Mouse (Mus musculus): ENCODE results near the gene Gm20388.

The Gm20388 gene

DNA sequence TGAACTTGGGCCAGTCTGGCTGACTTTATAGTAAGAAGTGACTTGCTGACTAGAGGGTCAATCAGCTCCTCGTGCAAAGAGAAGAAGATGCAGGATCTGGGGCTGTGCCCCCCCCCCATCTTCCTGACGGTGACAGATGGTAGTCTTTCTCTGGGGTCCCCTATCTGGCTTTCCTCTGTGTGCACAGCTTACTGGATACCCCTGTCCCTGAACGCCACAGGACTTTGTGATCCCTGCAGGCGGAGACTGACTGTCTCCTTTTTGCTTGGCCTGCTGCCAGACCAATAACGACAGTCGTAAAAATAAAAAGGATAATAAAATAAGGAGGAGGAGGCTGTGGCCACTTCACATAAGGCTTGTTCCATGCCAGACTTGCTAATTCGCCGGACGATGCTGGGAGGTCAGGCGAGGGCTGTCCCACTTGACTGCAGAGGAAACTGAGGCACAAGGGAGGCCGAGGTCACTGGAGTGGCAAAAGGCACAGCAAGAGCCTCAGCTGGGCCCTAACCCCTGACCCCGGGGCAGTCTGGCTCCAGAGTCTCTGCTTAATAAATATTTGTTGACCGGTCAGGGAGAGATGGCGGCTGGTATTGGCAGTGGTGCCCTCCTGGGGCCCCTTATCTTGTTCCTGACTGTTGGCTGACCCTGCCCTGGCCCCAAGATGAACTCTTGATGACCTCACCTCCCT lies 581.7 kb downstream of the Gm20388 start:
- peak; percentile 60 for DNase-seq (ENCODE audit: low spot score)

DNA sequence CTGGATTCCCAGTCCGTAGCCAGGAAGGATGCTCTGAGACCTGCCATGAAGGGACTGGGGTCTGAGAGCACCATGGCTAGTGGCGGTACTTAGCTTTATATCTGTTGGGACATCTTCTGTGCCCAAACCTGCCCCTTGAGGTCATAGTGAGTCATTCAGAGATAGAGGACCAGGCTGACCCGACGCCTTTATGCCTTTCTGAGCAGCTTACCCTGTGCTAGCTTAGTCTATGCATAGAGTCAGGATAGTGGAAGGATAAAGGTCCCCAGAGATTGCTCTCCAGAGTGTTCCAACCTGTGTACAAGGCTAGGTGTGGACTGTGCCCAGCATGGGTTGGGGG lies 582.2 kb downstream of the Gm20388 start:
- no peak for DNase-seq (ENCODE audit: low spot score)

DNA sequence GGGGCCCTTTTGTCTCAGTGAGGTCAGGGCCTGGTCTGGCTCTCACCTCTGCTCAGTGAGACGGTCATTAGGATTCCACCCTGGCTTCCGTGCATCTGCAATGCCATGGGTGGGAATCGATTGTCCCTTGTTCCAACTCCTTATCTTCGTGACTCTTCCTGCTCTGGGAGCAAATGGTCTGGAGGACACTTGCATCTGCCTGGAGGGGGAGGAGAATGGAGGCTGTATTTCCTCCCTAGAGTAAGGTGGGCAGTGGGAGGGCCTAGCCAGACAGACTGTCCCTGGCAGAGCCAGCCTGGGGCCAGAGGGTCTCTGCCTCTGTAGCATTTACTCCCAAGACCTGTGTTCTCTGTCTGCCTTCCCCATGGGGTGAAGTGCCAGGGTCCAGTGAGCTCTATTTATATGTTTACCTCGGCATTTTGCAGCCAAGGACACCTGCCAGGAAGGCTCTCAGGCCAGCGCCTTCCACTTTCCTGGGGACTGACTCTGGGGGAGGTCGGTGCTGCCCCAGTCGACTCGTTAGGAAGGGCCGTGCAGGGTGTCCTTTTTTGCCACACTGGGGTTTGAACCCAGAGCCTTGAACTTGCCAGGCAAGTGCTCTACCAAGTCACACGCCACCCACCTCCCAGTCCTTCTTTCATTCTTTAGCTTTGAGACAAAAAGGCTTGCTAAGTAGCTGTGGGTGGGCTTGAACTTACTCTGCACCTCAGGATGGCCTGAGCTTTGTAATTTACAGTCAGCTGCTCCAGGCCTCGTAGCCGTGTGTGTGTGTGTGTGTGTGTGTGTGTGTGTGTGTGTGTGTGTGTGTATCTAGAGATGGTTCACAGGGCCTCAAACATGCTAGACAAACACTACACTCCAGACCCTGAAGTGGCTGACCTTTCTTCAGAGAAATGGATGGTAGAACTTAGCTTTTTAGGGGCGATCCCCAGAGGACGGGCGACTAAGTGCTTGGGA lies 583.1 kb downstream of the Gm20388 start:
- DNase-seq (ENCODE audit: low spot score): no peak

DNA sequence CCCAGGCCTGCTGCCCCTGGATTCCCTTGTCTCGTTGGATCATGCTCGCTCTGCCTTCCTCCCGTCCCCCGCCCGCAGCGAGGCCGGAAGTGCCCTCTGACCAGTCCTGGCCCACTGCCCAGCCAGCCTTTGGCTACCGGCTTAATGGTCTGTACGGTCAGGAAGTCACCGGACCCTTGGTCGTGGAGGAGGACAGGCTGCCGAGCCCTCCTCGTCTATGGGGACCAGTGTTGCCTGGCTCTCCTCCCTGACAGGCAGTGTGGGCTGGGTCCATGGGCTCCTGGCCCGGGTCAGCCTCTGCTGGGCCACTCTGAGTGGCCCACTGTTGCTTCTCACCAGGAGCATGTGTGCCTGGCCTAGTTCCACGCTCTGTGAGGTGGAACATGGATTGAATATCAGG lies 584.3 kb downstream of the Gm20388 start:
- no peak for DNase-seq (ENCODE audit: low spot score)

DNA sequence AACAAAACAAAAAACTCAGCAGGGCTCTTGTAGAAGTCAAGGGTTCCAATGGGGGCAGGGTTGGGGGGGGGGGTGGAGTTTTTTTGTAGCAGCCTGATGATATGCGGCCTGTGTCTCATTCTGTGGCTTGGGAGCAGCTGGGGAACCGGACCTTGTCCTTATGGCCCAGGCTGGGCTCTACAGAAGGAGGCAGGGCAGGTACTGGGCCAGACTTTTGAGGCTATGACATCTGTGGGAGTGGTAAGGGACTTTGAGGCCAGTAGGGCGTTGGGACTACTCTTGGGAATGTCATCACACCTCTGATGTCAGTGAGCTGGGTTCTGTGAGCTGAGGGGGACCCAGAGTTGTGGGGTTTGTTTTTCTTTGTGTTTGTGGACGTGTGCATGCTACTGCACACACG lies 584.8 kb downstream of the Gm20388 start:
- DNase-seq (ENCODE audit: low spot score): no peak

DNA sequence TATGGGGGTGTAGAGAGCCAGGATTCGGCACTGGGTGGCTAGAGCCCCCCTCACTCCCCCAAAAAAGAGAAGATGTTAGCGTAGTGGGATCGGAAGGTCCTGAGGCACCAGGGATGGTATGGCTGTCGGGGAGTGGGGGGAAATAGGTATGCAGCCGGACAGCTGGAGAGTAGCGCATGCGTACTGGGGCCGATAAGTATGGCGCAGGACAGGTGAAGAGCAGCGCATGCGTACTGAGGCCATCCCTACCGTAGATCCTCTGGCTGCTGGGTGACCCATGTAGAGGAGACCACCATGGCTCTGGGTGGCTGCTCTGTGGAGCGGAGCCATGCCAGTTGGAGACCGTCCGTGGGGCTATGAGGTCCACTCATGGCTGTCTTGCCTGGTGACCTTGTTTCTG lies 585.8 kb downstream of the Gm20388 start:
- DNase-seq (ENCODE audit: low spot score): no peak

DNA sequence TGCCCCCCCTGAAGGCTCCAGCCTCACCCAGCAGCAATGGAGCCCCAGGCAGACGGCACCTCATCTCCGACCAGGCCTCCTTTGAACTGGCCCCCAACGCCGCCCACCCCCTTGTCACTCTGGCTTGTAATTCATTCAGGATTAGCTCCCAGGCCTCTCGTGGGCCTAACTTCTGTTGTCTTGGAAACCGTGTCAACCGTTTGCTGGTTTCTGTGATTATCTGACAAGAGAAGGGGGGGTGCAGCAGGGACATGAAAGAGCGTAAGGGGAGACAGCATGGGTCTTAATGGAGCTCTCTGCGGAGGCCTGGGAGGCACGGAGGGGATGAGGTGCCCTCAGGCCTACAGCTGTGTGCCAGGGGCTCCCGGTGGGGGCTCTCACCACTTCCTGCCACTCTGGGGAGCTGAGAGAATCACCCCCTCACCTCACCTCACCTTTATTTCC lies 586.9 kb downstream of the Gm20388 start:
- peak; percentile 77 for DNase-seq (ENCODE audit: low spot score)

DNA sequence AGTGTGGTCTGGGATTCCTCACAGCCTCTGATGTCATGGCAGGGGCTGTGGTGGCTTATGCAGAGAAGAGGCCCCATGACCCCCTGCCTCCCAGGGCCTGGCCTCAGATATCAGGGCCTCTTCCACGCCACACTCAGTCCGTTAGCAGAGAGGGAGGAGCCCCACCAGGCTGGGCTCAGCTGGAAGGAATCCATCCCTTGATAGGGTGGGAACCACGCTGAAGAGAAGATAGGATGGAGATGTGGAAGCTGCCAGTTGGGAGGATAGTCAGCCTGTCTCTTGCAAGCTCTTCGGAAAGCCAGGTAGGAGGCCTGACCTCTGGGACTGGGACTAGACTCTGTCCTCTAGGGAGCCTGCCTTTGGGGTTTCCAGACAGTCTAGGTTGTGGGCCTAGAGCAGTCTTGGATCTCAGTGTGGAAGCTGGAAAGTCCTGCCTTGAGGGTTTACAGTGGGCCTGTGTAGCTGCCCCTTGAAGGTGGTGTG lies 587.7 kb downstream of the Gm20388 start:
- DNase-seq (ENCODE audit: low spot score): peak; percentile 53

DNA sequence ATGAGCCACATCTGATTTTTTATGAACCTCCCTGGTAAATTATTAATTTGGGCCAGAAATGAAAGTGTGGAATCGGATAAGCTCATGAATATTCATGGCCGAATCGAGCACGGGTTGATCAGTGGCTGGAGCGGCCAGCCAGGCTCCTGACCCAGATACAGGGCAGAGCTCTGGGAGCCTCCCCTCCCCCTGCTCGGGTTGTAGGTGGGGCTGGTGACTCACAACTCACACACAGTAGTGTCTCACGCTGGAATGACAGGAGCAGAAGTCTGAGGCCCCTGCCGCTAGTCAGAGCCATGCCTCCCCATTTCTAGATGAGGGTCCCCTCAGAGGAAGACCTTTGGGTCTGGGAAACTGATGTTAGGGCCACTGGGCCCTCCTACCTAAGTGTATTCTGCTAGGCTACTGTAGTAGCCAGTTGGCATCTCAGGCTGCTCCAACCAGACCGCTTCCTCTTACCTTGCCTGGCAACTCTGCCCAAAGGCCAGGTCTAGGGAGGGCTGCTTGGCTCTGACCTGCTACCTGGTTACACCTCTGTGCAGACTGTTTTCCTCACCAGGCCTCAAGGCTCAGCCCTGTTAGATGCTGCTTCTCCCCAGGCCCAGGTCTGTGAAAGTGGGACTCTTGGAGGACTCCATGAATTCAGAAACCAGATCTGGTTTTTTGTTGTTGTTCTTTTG lies 588.4 kb downstream of the Gm20388 start:
- peak; percentile 77 for DNase-seq (ENCODE audit: low spot score)

DNA sequence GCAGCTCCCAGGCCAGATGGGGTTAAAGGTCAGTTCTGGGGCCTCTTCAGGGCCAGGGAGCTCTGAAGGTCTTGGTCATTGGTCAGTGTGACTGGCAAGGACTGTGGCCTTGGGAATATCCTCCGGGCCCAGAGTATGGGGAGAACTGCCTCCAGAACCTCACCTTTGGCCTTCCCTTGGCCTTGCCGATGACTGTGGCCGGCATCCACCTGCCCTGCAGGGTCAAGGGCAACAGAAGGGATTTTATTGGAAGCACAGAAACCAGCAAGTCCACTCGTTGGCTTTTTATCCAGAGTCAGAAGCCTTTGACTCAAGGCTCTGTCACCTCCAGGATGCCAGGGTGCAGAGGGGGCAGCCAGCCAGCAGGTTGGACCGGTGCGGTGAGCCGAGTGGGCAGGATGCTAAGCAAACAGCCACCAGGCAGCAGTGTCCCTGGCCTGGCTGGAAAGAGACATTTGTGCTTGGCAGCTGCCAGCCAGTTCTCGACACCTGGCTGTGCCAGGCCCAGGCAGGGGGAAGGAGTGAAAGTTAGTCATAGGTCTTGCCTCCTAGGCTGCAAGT lies 590.1 kb downstream of the Gm20388 start:
- DNase-seq (ENCODE audit: low spot score): no peak

DNA sequence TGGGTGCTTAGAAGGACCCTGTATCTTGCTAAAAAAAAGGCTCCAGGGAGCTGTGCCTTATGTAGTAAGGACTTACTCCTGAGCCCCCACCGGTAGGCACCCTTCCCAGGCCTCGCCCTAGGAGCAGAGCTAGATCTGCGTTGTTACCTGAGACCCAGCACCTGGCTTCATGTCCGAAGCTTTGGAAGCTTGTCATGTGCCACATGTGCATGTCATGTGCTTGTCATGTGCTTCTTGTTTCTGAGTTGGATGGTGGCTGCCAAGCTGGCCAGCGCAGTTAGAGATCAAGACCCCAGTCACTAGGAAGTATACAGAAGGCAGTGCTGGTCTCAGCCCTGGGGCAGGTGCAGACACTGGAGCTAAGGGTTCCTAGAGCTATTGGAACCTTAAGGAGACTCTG lies 590.8 kb downstream of the Gm20388 start:
- DNase-seq (ENCODE audit: low spot score): no peak

DNA sequence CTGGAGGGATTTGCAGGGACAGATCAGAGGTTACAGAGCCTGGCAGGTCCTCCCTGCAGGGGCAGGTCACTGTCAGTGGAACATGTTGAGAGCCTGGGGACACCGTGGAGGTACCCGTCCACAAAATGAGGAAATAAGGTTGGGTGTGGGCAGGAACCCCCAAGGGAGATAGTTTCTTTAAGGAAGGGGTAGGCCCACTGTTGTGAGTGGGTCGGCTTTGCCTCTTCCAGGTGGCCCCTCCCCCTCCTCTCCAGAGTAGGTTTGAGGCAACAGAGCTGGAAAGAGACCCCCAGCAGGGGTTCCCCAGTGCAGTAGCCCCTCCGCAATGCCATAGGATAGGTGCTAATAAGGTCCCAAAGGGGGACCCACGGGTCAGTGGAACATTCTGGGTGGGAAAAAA lies 591.8 kb downstream of the Gm20388 start:
- no peak for DNase-seq (ENCODE audit: low spot score)

DNA sequence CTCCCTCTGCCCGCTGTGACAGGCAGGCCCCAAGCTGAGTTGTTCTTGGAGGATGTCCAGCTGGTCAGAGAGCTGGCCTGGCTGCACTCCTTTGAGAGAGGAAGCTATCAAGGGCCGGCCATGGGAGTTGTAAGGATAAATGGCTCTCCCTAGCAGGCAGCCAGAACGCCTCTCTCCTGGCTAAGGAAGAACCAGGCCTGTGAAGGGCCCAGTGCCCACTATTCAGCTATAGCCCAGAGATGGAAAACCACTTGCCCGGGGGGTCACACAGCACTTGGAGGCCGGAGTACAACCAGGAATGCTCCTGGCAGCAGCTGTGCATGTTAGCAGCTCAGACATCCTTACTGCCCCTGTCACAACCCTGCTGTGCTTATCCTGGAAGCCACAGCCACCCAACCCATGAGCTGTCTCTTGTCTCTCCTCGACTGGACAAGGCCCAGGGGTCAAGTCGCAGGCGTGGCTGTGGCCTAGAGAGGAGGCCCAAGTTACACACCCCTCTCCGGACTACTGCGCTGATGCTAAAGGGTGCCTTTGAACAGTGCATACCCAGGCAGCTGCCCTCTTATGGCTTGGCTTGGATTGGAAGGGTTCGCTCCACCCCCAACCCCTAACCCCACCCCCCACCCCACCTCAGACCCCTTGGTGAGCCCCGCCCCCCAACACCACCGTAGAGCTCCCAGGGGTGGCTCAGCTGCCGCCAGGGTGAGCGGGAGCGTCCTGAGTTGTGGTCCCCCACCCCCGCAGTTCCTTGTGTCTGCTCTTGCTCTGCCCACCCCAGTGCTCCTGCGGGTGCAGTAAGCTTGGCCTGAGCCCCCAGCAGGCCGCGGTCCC lies 593.8 kb downstream of the Gm20388 start:
- peak; percentile 63 for DNase-seq (ENCODE audit: low spot score)

DNA sequence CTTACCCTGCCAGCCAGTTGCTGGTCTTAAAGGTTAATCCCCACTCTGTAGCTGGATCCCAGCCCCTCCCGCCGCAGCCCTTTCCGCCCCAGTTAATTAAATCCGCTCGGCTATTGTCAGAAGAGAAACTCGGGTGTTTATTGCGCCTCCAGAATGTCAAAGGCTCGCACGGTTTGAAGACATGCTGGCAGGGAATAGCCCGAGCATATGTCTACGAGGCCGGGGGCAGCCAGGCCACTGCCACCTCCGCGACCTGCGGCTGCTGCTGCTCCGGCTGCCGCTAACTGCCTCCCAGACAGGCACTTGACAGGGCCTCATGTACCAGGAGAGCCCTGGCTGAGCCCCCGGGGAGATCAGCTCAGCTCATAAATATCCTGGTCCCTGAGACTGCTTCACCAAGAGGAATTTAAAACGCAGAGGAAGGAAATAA lies 594.5 kb downstream of the Gm20388 start:
- DNase-seq (ENCODE audit: low spot score): peak; percentile 79

DNA sequence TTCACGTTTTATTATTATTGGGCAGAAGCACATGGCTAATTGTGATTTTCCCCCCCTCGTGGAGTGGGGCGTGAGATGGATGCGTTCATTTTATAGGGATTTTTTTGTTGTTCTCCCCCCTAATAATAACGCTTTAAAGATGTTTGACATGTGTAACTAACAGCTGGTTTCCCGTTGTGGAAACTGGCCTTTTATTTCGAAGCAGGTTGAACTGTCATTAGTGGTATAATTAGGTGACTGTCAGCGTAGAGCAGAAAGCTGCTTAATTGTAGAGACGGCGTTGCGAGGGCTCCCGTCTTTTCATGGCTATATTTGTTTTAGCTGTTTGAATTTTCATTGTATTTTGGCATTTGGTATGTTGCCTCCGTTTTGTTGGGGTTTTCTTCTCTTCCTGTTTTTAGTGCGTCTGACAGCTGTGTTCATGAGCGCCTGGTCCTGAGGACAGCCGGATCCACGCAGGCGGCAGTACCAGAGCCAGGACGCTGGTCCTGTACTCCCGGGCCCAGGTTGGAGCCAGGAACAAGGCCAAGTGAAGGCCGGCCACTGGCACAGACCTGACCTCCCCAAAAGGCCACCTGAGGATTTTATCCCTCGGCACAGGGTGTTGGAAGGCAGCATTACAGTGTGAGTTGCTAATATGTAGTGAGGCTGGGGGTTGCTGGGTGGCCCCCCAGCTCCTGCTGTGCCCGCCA lies 595.1 kb downstream of the Gm20388 start:
- DNase-seq (ENCODE audit: low spot score): no peak

DNA sequence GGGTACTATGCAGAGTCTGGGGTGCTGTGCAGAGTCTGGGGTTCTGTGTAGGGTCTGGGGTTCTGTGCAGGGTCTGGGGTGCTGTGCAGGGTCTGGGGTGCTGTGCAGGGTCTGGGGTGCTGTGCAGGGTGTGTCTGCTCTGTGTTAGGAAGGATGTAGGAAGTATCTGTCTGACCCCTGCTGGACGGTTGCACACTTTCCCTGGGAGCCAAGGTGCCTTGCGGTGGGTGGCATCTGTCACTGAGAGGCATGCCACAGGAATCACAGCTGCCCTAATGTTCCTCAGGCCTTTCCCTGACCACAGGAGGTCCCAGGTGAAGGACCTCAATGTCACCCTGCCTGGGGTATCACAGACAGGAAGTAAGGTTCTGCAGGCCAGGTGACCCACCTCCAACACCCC lies 595.9 kb downstream of the Gm20388 start:
- DNase-seq (ENCODE audit: low spot score): no peak

DNA sequence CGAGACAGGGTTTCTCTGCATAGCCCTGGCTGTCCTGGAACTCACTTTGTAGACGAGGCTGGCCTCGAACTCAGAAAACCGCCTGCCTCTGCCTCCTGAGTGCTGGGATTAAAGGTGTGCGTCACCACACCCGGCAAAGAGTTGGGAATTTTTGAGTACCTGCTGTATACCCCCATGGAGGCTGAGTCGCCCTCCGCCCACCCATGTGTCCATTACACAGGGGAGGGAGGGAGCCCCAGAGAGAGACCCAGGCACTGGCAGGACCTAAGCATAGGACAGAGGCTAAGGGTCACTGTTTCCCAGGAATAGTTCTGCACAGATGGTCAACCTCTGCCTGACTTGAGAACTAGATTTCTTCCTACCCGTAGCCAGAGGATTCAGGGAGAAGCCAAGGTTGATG lies 596.6 kb downstream of the Gm20388 start:
- no peak for DNase-seq (ENCODE audit: low spot score)

DNA sequence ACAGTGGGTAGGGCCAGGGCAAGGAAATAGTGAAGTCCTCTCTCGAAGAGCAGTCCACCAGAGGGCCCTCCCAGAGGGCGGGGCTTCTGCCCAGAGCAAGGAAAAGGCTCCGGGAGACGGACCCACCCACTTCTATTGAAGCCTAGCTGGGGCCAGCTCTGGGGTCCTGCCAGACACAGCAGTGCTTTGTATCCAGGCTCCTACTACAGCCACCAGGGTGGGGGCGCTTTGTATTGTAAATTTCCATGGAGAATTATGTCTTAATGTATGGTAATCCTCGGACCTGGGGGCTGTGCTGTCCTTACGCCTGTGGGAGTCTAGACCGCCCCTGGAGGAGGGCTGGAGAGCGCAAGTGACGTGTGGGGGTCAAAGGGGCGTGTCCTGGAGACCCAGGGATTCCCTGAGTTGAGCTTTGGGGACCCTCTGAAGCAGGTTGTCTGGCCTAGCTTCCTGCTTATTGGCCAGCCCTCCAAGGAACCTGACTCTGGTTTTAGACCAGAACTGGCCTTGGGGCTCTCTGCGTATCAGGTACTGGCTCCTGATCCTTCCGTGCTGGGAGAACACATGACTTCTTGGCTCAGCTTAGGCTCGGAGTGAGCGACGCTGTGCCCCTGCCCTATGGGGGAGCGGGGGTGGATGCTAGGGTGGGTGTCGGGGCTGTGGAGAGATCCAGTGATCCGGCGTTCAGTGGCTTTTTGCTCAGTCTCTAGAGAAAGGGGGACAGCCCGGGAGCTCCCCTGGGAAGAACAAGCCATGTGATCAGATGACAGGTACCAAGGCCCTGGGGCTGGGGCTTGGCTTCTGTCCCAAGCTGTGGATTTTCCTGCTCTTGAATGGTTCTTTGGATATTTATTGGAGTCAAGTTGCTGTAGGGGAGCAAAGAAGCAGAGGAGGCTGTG lies 598.7 kb downstream of the Gm20388 start:
- DNase-seq (ENCODE audit: low spot score): peak; percentile 84

DNA sequence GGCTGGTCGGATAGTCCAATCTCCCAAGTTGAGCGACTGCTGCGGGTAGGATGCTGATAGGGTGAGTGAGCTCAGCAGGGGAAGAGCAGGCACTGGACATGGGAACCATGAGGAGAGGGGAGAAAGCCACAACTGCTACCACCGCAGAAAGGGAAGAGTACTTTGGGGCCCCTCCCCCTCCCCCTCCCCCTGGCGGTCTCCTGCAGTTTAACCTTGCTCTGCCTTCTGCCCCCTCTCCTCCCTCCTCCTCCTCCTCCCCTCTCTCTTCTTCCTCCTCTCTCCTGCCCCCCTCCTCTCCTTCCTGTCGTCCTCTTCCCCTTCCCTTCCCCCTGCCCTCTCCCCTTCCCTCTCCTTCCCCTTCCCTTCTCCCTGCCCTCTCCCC lies 599.4 kb downstream of the Gm20388 start:
- no peak for DNase-seq (ENCODE audit: low spot score)
